Mouse (Mus musculus) C2C12 (cell line): ENCODE results near the gene Zc3h8. TPM values are rescaled to one million over a fixed set of nuclear protein-coding genes. Genes with fewer than 3 reads are reported as not detected.
A peak's percentile ranks its signal among the peaks of the same experiment; 100 is the strongest.

Source experiments
- H3K27me3 ChIP-seq: one replicate; pipeline ENCODE4 v1.6.1; 2011; ENCODE audit not compliant: control insufficient read depth, insufficient read depth, insufficient read length
- H3K36me3 ChIP-seq: one replicate; pipeline ENCODE4 v1.6.1; 2011; ENCODE audit not compliant: control insufficient read depth, insufficient read depth
- H3K4me3 ChIP-seq: one replicate; pipeline ENCODE4 v1.5.1; 2011; ENCODE audit warnings: mild to moderate bottlenecking, control low read depth; ENCODE audit not compliant: poor library complexity, insufficient read depth, severe bottlenecking
- H3K79me2 ChIP-seq: one replicate; pipeline ENCODE4 v1.6.1; 2011; ENCODE audit not compliant: control insufficient read depth, insufficient read depth
- H3K79me3 ChIP-seq: one replicate; pipeline ENCODE4 v1.6.1; 2011; ENCODE audit warnings: low read depth, control low read depth
- H3ac ChIP-seq: one replicate; pipeline ENCODE3; 2011; ENCODE audit warnings: low read depth; ENCODE audit not compliant: control insufficient read depth, insufficient read length
- CEBPB ChIP-seq: IDR thresholded peaks from one replicate; pipeline ENCODE4 v1.6.1; 2011; ENCODE audit warnings: low read depth, mild to moderate bottlenecking, control low read depth, moderate library complexity
- CTCF ChIP-seq: IDR thresholded peaks from one replicate; pipeline ENCODE4 v1.5.1; 2011; ENCODE audit not compliant: control insufficient read depth, insufficient read depth, insufficient read length
- FOSL1 ChIP-seq: IDR thresholded peaks from one replicate; pipeline ENCODE4 v1.8.0; 2011; ENCODE audit warnings: mild to moderate bottlenecking, low read length; ENCODE audit not compliant: poor library complexity, insufficient read depth, severe bottlenecking
- MAX ChIP-seq: IDR thresholded peaks from one replicate; pipeline ENCODE4 v1.6.1; 2011; ENCODE audit warnings: mild to moderate bottlenecking, control low read depth
- MYOD1 ChIP-seq: IDR thresholded peaks from one replicate; pipeline ENCODE4 v1.6.1; 2011; ENCODE audit warnings: low read depth; ENCODE audit not compliant: control insufficient read depth, insufficient read length
- MYOG ChIP-seq: IDR thresholded peaks from one replicate; pipeline ENCODE4 v1.6.1; 2011; ENCODE audit not compliant: control insufficient read depth, insufficient read length; ENCODE audit errors: extremely low read depth
- USF1 ChIP-seq: IDR thresholded peaks from one replicate; pipeline ENCODE4 v1.6.1; 2011; ENCODE audit warnings: low read depth, mild to moderate bottlenecking, control low read depth, moderate library complexity
- polyA plus RNA-seq: library from polyadenylated mRNA; unstranded; fragments of >200 nt; fragmentation: generic; extraction: Trizol; gene quantifications from one replicate; pipeline ENCODE4 v1.2.1, GENCODE M21; 2012; ENCODE audit warnings: missing spikeins

The Zc3h8 gene
- polyA plus RNA-seq, 1 experiment, result 2.6 TPM

- Histone ChIP-seq H3K36me3 (no peaks in the 10 kb centered on the region), H3K27me3 (no peaks in the 10 kb centered on the region), H3ac (peak within 1 kb of the TSS; percentile 84), H3K4me3 (peak within 1 kb of the TSS; percentile 97), H3K79me2 (no peaks in the 10 kb centered on the region), H3K79me3 (no peaks in the 10 kb centered on the region)
- TF ChIP-seq CTCF, result no peak
These were observed 24.0 kb upstream of the Zc3h8 start, which contains the start of gene Gm10762 for GRCm38 (mm10) chr2:128967661-128968441. Gene Gm10762, minus strand, starts transcription at chr2:128967725.

- H3K27me3 ChIP-seq, result no peaks in the 10 kb centered on the region
These were observed 23.0 kb upstream of the Zc3h8 start, which contains the start of gene Zc3h6 for GRCm38 (mm10) chr2:128966641-128967580. Gene Zc3h6, plus strand, starts transcription at chr2:128967402.

GRCm38 (mm10) chr2:128966236-128966635, 22.4 kb upstream of the Zc3h8 start:
- H3K36me3 ChIP-seq, result no peaks in the 10 kb centered on the region
- H3K27me3 ChIP-seq, result no peaks in the 10 kb centered on the region
- H3ac ChIP-seq, result no peak overlapping the region
- TF ChIP-seq CTCF (no peak), MYOD1 (no peak)
- H3K4me3 ChIP-seq, result peak overlapping the region; percentile 97
- H3K79me2 ChIP-seq, result no peaks in the 10 kb centered on the region
- H3K79me3 ChIP-seq, result no peaks in the 10 kb centered on the region

More at GRCm38 (mm10) chr2:128966641-128967580, 23.0 kb upstream of the Zc3h8 start, which contains the start of gene Zc3h6:
- Histone ChIP-seq H3ac (peak within 1 kb of the TSS; percentile 84), H3K36me3 (no peaks in the 10 kb centered on the region), H3K79me3 (no peaks in the 10 kb centered on the region), H3K79me2 (no peaks in the 10 kb centered on the region), H3K4me3 (peak within 1 kb of the TSS; percentile 97)
- TF ChIP-seq CTCF (no peak), CEBPB (no peak), MAX (peak; percentile 85)

- Histone ChIP-seq H3K4me3 (no peak overlapping the region), H3ac (no peak overlapping the region), H3K79me2 (no peaks in the 10 kb centered on the region), H3K36me3 (no peaks in the 10 kb centered on the region), H3K27me3 (no peaks in the 10 kb centered on the region), H3K79me3 (no peaks in the 10 kb centered on the region)
- TF ChIP-seq MYOG (no peak), CTCF (no peak), MAX (no peak), USF1 (no peak), CEBPB (no peak), MYOD1 (no peak), FOSL1 (no peak)
These were observed 21.7 kb upstream of the Zc3h8 start for GRCm38 (mm10) chr2:128965505-128966105.

GRCm38 (mm10) chr2:128954186-128954585, 10.3 kb upstream of the Zc3h8 start:
- H3ac ChIP-seq, result no peak overlapping the region
- H3K36me3 ChIP-seq, result no peaks in the 10 kb centered on the region
- peaks cover 6% of the 10 kb centered on the region for H3K27me3 ChIP-seq
- no peak for TF ChIP-seq MYOD1
- TF ChIP-seq MAX, result no peak
- no peak for TF ChIP-seq CTCF
- no peak for TF ChIP-seq FOSL1
- no peak for TF ChIP-seq MYOG
- TF ChIP-seq CEBPB, result no peak
- no peak for TF ChIP-seq USF1
- H3K79me2 ChIP-seq, result no peaks in the 10 kb centered on the region
- H3K79me3 ChIP-seq, result no peaks in the 10 kb centered on the region
- no peak overlapping the region for H3K4me3 ChIP-seq
